Mouse (Mus musculus) kidney, adult 2 months (tissue): ENCODE measurements at regions not wholly inside any gene's neighbourhood (a gene's known extent, or its start where the extent isn't known, plus 50 kb on each side); places are given as distances from the start of the nearest gene placed in this dataset.

Source experiments
- DNase-seq: peaks from one replicate; pipeline ENCODE4 v3.0.0; 2021
- H3K27ac ChIP-seq: fragments of 200-500 bp; 2 replicates; pipeline ENCODE4 v1.5.1; 2012; ENCODE audit warnings: low read depth, low read length, control low read depth, inconsistent platforms; ENCODE audit not compliant: insufficient read depth
- H3K27me3 ChIP-seq: fragments of 200-500 bp; replicated peaks from 2 replicates; pipeline ENCODE4 v1.6.1; 2012; ENCODE audit warnings: mild to moderate bottlenecking, moderate library complexity, low read length, inconsistent platforms; ENCODE audit not compliant: control insufficient read depth, insufficient read depth
- H3K36me3 ChIP-seq: fragments of 200-500 bp; 2 replicates; pipeline ENCODE4 v1.6.1; 2012; ENCODE audit warnings: mild to moderate bottlenecking, moderate library complexity, low read length, inconsistent platforms; ENCODE audit not compliant: control insufficient read depth, insufficient read depth
- H3K4me1 ChIP-seq: fragments of 200-500 bp; 2 replicates; pipeline ENCODE4 v1.6.1; 2011; ENCODE audit warnings: low read length; ENCODE audit not compliant: control insufficient read depth, insufficient read depth
- H3K4me3 ChIP-seq: fragments of 200-500 bp; 2 replicates; pipeline ENCODE4 v1.5.1; 2011; ENCODE audit warnings: mild to moderate bottlenecking, low read depth, low read length, control low read depth; ENCODE audit not compliant: insufficient read depth
- CTCF ChIP-seq: fragments of 200-500 bp; conservative IDR thresholded peaks from 2 replicates; pipeline ENCODE4 v1.5.1; 2011; ENCODE audit warnings: low read depth, mild to moderate bottlenecking, control low read depth, low read length, moderate library complexity, mixed read lengths; ENCODE audit not compliant: insufficient read depth, insufficient read length
- POLR2A ChIP-seq: fragments of 200-500 bp; IDR thresholded peaks from one replicate; pipeline ENCODE4 v1.6.1; 2011; ENCODE audit warnings: low read depth, low read length, control low read depth
- WGBS: fragments of 180-500 bp; shearing (Covaris S2); methylation state at CpG from one replicate; pipeline ENCODE4 v1.1.7; 2018; 5-methylcytosine and 5-hydroxymethylcytosine counted together

DNA sequence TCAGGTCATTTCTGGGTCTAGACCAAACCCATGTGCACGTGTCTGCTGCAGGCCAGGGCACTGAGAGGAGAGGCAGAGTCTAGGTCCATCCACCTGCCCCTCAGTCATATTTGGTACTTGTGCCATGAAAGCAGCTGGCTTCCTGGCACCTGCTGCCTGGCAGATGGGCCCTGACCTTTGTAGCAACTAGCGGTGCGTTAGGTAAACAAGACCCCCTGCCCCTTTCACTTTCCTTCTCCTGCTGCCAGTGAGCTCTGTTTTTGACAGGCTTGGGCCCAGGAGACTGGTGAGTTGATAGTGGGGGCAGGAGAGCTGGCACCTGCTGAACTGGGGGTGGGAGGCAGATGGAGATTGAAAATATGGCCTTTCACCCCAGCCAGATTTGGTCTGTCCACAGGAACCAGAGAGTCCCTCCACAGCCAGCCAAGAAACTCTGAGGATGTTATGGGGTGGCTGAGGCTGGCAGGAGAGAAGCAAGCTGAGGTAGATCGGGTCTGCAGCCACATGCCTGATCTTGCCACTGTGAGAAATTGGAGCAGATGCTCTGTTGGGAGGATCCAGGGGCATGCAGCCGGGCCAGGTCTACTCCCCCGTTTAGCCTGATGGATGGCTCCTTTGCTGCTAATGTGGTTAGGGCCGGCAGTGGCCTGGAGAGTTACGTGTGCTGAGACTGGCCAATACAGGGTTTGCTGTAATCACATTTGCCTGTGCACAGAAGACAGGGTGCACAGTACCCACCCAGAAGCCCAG, 316.6 kb upstream of the 4931429L15Rik start:
- no peak for TF ChIP-seq POLR2A
- TF ChIP-seq CTCF, result no peak
- no peaks in the 10 kb centered on the region for H3K27me3 ChIP-seq
- 36% methylated on average over 8 of the region's 8 CpGs for WGBS
- no peaks in the 10 kb centered on the region for H3K36me3 ChIP-seq
- no peaks in the 10 kb centered on the region for H3K4me1 ChIP-seq
- no peak for DNase-seq
- no peak overlapping the region for H3K4me3 ChIP-seq
- no peak overlapping the region for H3K27ac ChIP-seq

DNA sequence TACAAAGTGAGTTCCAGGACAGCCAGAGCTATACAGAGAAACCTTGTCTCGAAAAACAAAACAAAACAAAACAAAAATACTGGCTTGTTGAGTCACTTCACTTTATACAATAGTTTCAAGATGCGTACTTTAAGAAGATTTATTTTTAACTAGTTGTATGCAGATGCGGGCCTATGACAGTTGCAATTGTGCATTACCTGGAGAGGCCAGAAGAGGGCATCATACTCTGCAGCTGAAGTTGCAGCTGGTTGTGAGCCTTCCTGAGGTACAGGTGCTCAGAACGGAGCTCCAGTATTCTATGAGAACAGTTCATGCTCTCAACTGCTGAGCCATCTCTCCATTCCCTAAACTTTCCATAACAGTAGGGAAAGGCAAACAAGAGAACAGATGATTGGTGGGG, 314.2 kb upstream of the 4931429L15Rik start:
- H3K36me3 ChIP-seq, result no peaks in the 10 kb centered on the region
- H3K4me1 ChIP-seq, result no peaks in the 10 kb centered on the region
- H3K27me3 ChIP-seq, result no peaks in the 10 kb centered on the region
- no peak for DNase-seq
- WGBS, result 82% methylated on average over 4 of the region's 4 CpGs
- no peak overlapping the region for H3K27ac ChIP-seq
- H3K4me3 ChIP-seq, result no peak overlapping the region
- TF ChIP-seq POLR2A (no peak), CTCF (peak; percentile 41)

DNA sequence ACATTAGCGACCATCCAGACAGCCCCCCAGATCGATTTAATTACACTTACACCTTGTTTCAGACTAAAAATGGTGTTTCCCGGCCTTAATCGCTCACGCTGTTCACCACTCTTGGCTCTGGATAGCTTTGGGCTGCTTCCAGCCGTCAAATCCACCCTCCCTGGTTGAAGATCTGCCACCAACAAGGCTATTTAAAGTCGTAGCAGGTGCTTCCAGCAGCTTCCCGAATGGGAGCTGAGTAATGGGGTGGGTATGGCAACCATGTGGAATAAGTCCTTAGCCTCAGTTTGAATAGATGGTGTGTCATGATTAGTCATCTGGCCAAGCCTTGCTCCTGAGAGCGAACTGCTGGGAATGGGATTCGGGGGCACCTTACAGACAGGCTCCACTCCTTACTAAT, 312.8 kb upstream of the 4931429L15Rik start:
- Histone ChIP-seq H3K27me3 (no peaks in the 10 kb centered on the region), H3K4me1 (no peaks in the 10 kb centered on the region), H3K36me3 (no peaks in the 10 kb centered on the region), H3K4me3 (no peak overlapping the region), H3K27ac (no peak overlapping the region)
- WGBS, result 78% methylated on average over 10 of the region's 10 CpGs
- TF ChIP-seq CTCF (no peak), POLR2A (no peak)
- DNase-seq, result no peak

DNA sequence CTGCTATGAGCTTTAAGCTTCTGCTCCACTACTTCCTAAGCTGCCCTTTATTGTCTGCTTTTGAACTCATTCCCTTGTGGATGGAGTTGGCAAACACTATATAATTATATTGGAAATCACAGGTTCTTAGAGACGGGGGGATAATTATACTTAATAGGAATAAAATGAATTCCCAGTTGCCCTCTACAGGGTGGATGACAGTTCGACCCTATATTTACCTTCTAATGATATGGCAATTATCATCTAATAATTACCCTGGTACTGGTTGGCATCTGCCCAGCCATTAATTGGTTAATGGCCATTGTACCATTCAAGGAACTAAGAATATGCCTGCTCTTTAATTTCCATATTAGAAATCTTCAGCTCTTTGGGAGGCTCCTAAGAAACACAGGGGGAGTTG, 302.5 kb upstream of the 4931429L15Rik start:
- Histone ChIP-seq H3K4me3 (no peak overlapping the region), H3K36me3 (no peaks in the 10 kb centered on the region), H3K27me3 (no peaks in the 10 kb centered on the region; the same call in 1 of the 2 replicates), H3K27ac (no peak overlapping the region), H3K4me1 (no peaks in the 10 kb centered on the region)
- no peak for TF ChIP-seq POLR2A
- WGBS, result 86% methylated on average over 2 of the region's 2 CpGs
- DNase-seq, result no peak

DNA sequence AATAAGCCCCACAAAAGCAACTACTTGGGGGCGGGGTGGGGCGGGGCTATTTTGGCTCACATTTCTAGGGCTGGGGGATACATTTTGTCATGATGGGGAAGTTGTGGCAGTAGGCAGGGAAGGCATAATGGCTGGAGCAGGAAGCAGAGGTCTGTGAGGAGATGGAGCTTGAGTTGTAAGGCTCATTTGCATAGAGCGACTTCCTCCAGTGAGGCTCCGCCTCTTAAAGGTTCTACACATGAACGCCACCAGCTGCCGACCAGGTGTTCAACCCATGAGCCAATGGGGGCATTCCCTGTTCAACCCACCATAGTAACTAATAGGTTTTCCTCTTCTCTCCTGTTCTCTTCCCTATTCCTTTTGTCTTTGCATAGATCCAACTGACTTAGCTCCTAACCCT, 302.1 kb upstream of the 4931429L15Rik start:
- Histone ChIP-seq H3K27ac (no peak overlapping the region), H3K27me3 (no peaks in the 10 kb centered on the region; the same call in 1 of the 2 replicates), H3K4me1 (no peaks in the 10 kb centered on the region), H3K4me3 (no peak overlapping the region), H3K36me3 (no peaks in the 10 kb centered on the region)
- 92% methylated on average over 6 of the region's 6 CpGs for WGBS
- no peak for DNase-seq
- TF ChIP-seq POLR2A (no peak), CTCF (no peak)

DNA sequence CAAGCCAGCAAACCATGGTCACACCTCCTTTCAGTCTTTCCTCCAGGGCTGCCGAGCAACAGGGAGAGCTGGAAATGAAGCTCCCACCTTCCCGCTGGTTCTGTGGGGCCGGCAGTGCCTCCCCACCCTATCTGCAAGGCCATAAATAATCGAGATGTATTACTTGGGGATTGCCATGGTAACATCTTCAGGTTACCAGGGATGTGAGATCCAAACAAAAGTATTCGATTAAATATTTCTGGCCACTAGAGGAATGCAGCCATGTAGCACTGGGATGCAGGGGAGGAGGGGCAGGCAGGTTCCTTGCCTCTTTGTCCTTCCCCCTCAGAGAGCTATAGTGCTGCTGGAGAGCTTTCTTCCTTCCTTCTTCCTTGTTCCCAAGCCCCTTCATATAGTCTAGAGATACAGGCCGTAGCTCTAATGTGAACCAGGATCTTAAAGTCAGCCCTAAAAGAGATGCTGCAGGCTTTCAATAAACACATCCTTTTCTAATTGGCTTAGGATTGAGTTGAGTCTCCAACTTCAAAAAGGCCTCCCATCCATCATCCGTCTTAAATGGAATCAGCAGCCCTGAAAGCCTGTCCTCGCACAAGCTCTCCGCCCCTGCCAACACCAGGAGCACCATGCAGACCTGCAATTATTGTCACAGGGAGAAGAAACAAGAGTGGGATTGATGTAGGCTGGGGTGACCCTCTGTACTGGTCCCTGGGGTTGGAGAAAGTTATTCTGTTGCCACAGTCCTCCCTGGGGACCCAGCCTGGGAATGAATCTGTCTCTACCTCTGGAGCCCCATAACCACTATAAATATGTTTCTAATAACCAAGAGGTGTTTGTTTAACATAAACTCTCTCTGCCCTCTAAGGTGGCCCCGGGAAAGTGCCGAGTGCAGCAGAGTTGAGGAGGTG, 290.6 kb upstream of the 4931429L15Rik start:
- H3K4me3 ChIP-seq, result no peak overlapping the region
- TF ChIP-seq CTCF (no peak), POLR2A (no peak)
- no peaks in the 10 kb centered on the region for H3K4me1 ChIP-seq
- no peaks in the 10 kb centered on the region for H3K27me3 ChIP-seq
- H3K36me3 ChIP-seq, result no peaks in the 10 kb centered on the region
- WGBS, result 23% methylated on average over 11 of the region's 11 CpGs
- no peak overlapping the region for H3K27ac ChIP-seq
- DNase-seq, result no peak

DNA sequence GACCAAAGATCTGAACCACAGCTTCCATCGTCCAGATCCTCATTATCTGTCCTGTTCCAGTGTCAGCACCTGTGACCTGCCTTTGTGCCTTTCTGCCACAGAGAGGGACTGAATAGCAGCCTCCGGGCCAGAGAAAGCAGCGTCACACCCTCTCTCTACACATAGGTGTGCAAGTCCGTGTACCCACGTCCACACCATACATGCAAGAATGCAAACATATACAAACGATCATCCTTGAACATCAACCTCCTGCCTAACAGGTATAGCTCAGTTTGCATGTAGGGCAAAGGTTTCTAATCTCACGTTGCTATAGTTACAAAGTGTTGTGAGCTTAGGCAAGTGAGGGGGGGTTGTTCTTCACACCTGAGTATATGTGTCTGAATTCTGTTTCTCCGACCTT, 288.9 kb upstream of the 4931429L15Rik start:
- Histone ChIP-seq H3K36me3 (no peaks in the 10 kb centered on the region), H3K27me3 (no peaks in the 10 kb centered on the region), H3K4me1 (no peaks in the 10 kb centered on the region), H3K27ac (no peak overlapping the region), H3K4me3 (no peak overlapping the region)
- no peak for DNase-seq
- TF ChIP-seq CTCF (no peak), POLR2A (no peak)
- 80% methylated on average over 8 of the region's 8 CpGs for WGBS
